Mouse (Mus musculus): Measurements from ENCODE around the gene Apoc1. TPM values are rescaled to one million over a fixed set of nuclear protein-coding genes. Genes with fewer than 3 reads are reported as not detected.

The Apoc1 gene
- polyA plus RNA-seq, 1 experiment = not detected

GRCm38 (mm10) chr7:19726541-19726940 is 34.1 kb upstream of the Apoc1 start:
- Histone ChIP-seq H3K4me3 (ENCODE audit: low read depth, low read length) (no peak overlapping the region), H3K36me3 (ENCODE audit: control insufficient read depth, insufficient read depth, low read length) (peaks cover 69% of the 10 kb centered on the region), H3K27me3 (ENCODE audit: control insufficient read depth, insufficient read depth, low read length) (no peaks in the 10 kb centered on the region), H3K27ac (ENCODE audit: insufficient read depth, low read depth, low read length) (no peak overlapping the region), H3K4me1 (ENCODE audit: control insufficient read depth, insufficient read depth, insufficient read length, low read length) (0 out of 2 replicates have a peak, but pooled peaks cover 4% of the 10 kb centered on the region)
- TF ChIP-seq CTCF (IDR thresholded peaks at IDR 0.05; ENCODE audit: extremely low read depth, insufficient read length, insufficient replicate concordance, low read depth, low read length) = no peak
- TF ChIP-seq POLR2A (IDR thresholded peaks at IDR 0.05; ENCODE audit: low read depth, low read length) = no peak
- 89% methylated on average over 4 of the region's 4 CpGs for WGBS

- Histone ChIP-seq H3K27ac (ENCODE audit: insufficient read depth, low read depth, low read length) (no peak overlapping the region), H3K4me1 (ENCODE audit: control insufficient read depth, insufficient read depth, insufficient read length, low read length) (0 out of 2 replicates have a peak, but pooled peaks cover 4% of the 10 kb centered on the region), H3K36me3 (ENCODE audit: control insufficient read depth, insufficient read depth, low read length) (peaks cover 55% of the 10 kb centered on the region), H3K27me3 (ENCODE audit: control insufficient read depth, insufficient read depth, low read length) (no peaks in the 10 kb centered on the region), H3K4me3 (ENCODE audit: low read depth, low read length) (no peak overlapping the region)
- whole genome bisulfite sequencing = 60% methylated on average over 12 of the region's 12 CpGs
- TF ChIP-seq POLR2A (IDR thresholded peaks at IDR 0.05; ENCODE audit: low read depth, low read length) = no peak
- no peak for TF ChIP-seq CTCF (IDR thresholded peaks at IDR 0.05; ENCODE audit: extremely low read depth, insufficient read length, insufficient replicate concordance, low read depth, low read length)
Observed at GRCm38 (mm10) chr7:19724167-19724566, 31.7 kb upstream of the Apoc1 start.

GRCm38 (mm10) chr7:19722754-19723195 is 30.3 kb upstream of the Apoc1 start:
- H3K27ac ChIP-seq (ENCODE audit: insufficient read depth, low read depth, low read length) = no peak overlapping the region
- TF ChIP-seq POLR2A (IDR thresholded peaks at IDR 0.05; ENCODE audit: low read depth, low read length) (no peak), CTCF (IDR thresholded peaks at IDR 0.05; ENCODE audit: extremely low read depth, insufficient read length, insufficient replicate concordance, low read depth, low read length) (no peak)
- WGBS = 82% methylated on average over 6 of the region's 6 CpGs
- H3K27me3 ChIP-seq (ENCODE audit: control insufficient read depth, insufficient read depth, low read length) = no peaks in the 10 kb centered on the region
- peaks cover 52% of the 10 kb centered on the region for H3K36me3 ChIP-seq (ENCODE audit: control insufficient read depth, insufficient read depth, low read length)
- H3K4me1 ChIP-seq (ENCODE audit: control insufficient read depth, insufficient read depth, insufficient read length, low read length) = 0 out of 2 replicates have a peak, but pooled peaks cover 4% of the 10 kb centered on the region
- H3K4me3 ChIP-seq (ENCODE audit: low read depth, low read length) = no peak overlapping the region

GRCm38 (mm10) chr7:19719200-19719599 is 26.7 kb upstream of the Apoc1 start:
- TF ChIP-seq POLR2A (IDR thresholded peaks at IDR 0.05; ENCODE audit: low read depth, low read length) (no peak), CTCF (IDR thresholded peaks at IDR 0.05; ENCODE audit: extremely low read depth, insufficient read length, insufficient replicate concordance, low read depth, low read length) (no peak)
- no peak overlapping the region for H3K27ac ChIP-seq (ENCODE audit: insufficient read depth, low read depth, low read length)

GRCm38 (mm10) chr7:19718297-19718952 is 26.0 kb upstream of the Apoc1 start:
- WGBS = 90% methylated on average over 5 of the region's 5 CpGs
- Histone ChIP-seq H3K27ac (ENCODE audit: insufficient read depth, low read depth, low read length) (no peak overlapping the region), H3K27me3 (ENCODE audit: control insufficient read depth, insufficient read depth, low read length) (no peaks in the 10 kb centered on the region), H3K4me3 (ENCODE audit: low read depth, low read length) (no peak overlapping the region), H3K36me3 (ENCODE audit: control insufficient read depth, insufficient read depth, low read length) (peaks cover 24% of the 10 kb centered on the region), H3K4me1 (ENCODE audit: control insufficient read depth, insufficient read depth, insufficient read length, low read length) (no peaks in the 10 kb centered on the region; the same call in 1 of the 2 replicates)
- TF ChIP-seq POLR2A (IDR thresholded peaks at IDR 0.05; ENCODE audit: low read depth, low read length) = no peak

More at GRCm38 (mm10) chr7:19719200-19719599, 26.7 kb upstream of the Apoc1 start:
- Histone ChIP-seq H3K4me3 (ENCODE audit: low read depth, low read length) (no peak overlapping the region), H3K27me3 (ENCODE audit: control insufficient read depth, insufficient read depth, low read length) (no peaks in the 10 kb centered on the region), H3K36me3 (ENCODE audit: control insufficient read depth, insufficient read depth, low read length) (peaks cover 28% of the 10 kb centered on the region), H3K4me1 (ENCODE audit: control insufficient read depth, insufficient read depth, insufficient read length, low read length) (no peaks in the 10 kb centered on the region; the same call in 1 of the 2 replicates)
- WGBS = 91% methylated on average over 4 of the region's 4 CpGs

GRCm38 (mm10) chr7:19717346-19717745 is 24.9 kb upstream of the Apoc1 start:
- 79% methylated on average over 4 of the region's 4 CpGs for WGBS

GRCm38 (mm10) chr7:19716822-19717221 is 24.4 kb upstream of the Apoc1 start:
- TF ChIP-seq POLR2A (IDR thresholded peaks at IDR 0.05; ENCODE audit: low read depth, low read length) (no peak), CTCF (IDR thresholded peaks at IDR 0.05; ENCODE audit: extremely low read depth, insufficient read length, insufficient replicate concordance, low read depth, low read length) (no peak)
- WGBS = 50% methylated on average over 2 of the region's 2 CpGs
- no peaks in the 10 kb centered on the region for H3K27me3 ChIP-seq (ENCODE audit: control insufficient read depth, insufficient read depth, low read length)
- no peak overlapping the region for H3K27ac ChIP-seq (ENCODE audit: insufficient read depth, low read depth, low read length)
- no peaks in the 10 kb centered on the region; the same call in 1 of the 2 replicates for H3K4me1 ChIP-seq (ENCODE audit: control insufficient read depth, insufficient read depth, insufficient read length, low read length)
- H3K4me3 ChIP-seq (ENCODE audit: low read depth, low read length) = no peak overlapping the region
- peaks cover 26% of the 10 kb centered on the region for H3K36me3 ChIP-seq (ENCODE audit: control insufficient read depth, insufficient read depth, low read length)

More at GRCm38 (mm10) chr7:19717346-19717745, 24.9 kb upstream of the Apoc1 start:
- H3K27me3 ChIP-seq (ENCODE audit: control insufficient read depth, insufficient read depth, low read length) = no peaks in the 10 kb centered on the region
- no peak overlapping the region for H3K4me3 ChIP-seq (ENCODE audit: low read depth, low read length)
- TF ChIP-seq CTCF (IDR thresholded peaks at IDR 0.05; ENCODE audit: extremely low read depth, insufficient read length, insufficient replicate concordance, low read depth, low read length) (no peak), POLR2A (IDR thresholded peaks at IDR 0.05; ENCODE audit: low read depth, low read length) (no peak)
- H3K27ac ChIP-seq (ENCODE audit: insufficient read depth, low read depth, low read length) = no peak overlapping the region
- no peaks in the 10 kb centered on the region; the same call in 1 of the 2 replicates for H3K4me1 ChIP-seq (ENCODE audit: control insufficient read depth, insufficient read depth, insufficient read length, low read length)
- H3K36me3 ChIP-seq (ENCODE audit: control insufficient read depth, insufficient read depth, low read length) = peaks cover 22% of the 10 kb centered on the region

Data from small intestine, adult 2 months (tissue).